Mouse (Mus musculus): ENCODE measurements at regions not wholly inside any gene's neighbourhood (a gene's known extent, or its start where the extent isn't known, plus 50 kb on each side); places are given as distances from the start of the nearest gene placed in this dataset.

DNA sequence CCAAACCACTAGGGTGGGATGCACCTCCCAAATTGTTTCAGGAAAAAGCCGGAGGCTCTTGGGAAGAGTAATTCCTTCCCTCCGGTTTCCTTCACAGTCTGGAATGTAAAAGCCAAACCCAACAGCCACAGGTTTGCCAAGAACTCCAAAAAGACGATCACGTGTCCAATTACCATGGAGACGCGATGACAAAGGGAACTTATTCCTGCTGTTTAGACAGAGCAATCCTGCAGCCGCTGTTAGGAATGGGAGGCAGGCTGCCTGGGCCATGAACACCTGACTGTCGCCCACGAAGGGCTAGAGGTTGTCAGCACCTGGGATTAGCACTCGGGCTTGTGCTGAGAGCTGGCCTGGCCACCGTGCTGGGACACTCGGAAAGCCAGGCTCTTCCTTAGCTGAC lies 175.8 kb downstream of the Shq1 start:
- Histone ChIP-seq H3K4me2 (no peak overlapping the region), H3K4me3 (no peak overlapping the region), H3K4me1 (replicated peaks) (no peaks in the 10 kb centered on the region), H3K36me3 (no peaks in the 10 kb centered on the region), H3K9me3 (replicated peaks) (no peaks in the 10 kb centered on the region), H3K27me3 (peaks cover 8% of the 10 kb centered on the region; the same call in 1 of the 2 replicates), H3K9ac (no peak overlapping the region), H3K27ac (no peak overlapping the region)
- no peak for ATAC-seq (replicated peaks; ENCODE audit: insufficient number of reproducible peaks, insufficient read depth, low FRiP score, low read depth)
- 52% methylated on average over 12 of the region's 12 CpGs for WGBS

DNA sequence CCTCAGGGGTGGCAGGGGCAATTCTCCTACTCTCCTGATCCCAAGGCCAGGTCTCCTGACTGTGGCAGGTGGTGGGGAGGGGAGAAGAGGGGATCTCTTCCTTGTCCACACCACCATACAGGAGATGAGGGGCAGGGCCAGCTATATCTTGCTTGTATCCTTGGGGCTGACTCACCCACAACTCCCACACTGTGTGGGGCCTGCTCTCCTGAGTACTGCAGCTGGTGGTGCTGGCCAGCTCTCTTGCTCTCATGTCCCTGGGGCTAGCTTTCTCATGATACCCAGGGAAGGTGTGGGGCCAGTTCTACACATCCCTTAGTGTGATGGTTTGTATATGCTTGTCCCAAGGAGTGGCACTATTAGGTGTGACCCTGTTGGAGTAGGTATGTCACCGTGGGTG lies 177.4 kb downstream of the Shq1 start:
- no peak for ATAC-seq (replicated peaks; ENCODE audit: insufficient number of reproducible peaks, insufficient read depth, low FRiP score, low read depth)
- H3K9me3 ChIP-seq (replicated peaks), result no peaks in the 10 kb centered on the region
- 69% methylated on average over 1 of the region's 1 CpGs for WGBS
- H3K36me3 ChIP-seq, result no peaks in the 10 kb centered on the region
- no peaks in the 10 kb centered on the region for H3K4me1 ChIP-seq (replicated peaks)
- H3K27ac ChIP-seq, result no peak overlapping the region
- H3K4me2 ChIP-seq, result no peak overlapping the region
- H3K4me3 ChIP-seq, result no peak overlapping the region
- H3K9ac ChIP-seq, result no peak overlapping the region
- peaks cover 12% of the 10 kb centered on the region; the same call in 1 of the 2 replicates for H3K27me3 ChIP-seq

DNA sequence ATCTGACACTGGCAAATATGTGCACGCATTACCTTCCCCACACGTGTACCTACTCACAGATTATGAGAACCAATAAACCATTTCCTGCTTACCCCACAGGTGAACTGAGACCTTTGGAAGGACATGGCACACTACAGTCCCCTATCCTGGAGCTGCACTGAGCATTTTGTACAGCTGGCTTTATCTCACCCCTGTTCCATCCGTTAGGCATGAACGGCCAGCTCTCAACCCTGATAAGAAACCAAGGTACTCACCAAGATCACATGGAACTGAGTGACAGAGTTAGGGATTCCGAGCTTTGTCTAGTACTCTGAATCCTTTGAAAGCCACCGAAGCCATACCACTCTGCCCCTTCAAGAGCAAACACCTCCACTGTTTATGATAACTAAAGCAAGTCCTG lies 179.1 kb downstream of the Shq1 start:
- ATAC-seq (replicated peaks; ENCODE audit: insufficient number of reproducible peaks, insufficient read depth, low FRiP score, low read depth), result no peak
- WGBS, result 62% methylated on average over 6 of the region's 6 CpGs
- Histone ChIP-seq H3K4me2 (no peak overlapping the region), H3K4me3 (no peak overlapping the region), H3K36me3 (no peaks in the 10 kb centered on the region), H3K27ac (no peak overlapping the region), H3K27me3 (0 out of 2 replicates have a peak, but pooled peaks cover 6% of the 10 kb centered on the region), H3K4me1 (replicated peaks) (no peaks in the 10 kb centered on the region), H3K9ac (no peak overlapping the region), H3K9me3 (replicated peaks) (no peaks in the 10 kb centered on the region)

DNA sequence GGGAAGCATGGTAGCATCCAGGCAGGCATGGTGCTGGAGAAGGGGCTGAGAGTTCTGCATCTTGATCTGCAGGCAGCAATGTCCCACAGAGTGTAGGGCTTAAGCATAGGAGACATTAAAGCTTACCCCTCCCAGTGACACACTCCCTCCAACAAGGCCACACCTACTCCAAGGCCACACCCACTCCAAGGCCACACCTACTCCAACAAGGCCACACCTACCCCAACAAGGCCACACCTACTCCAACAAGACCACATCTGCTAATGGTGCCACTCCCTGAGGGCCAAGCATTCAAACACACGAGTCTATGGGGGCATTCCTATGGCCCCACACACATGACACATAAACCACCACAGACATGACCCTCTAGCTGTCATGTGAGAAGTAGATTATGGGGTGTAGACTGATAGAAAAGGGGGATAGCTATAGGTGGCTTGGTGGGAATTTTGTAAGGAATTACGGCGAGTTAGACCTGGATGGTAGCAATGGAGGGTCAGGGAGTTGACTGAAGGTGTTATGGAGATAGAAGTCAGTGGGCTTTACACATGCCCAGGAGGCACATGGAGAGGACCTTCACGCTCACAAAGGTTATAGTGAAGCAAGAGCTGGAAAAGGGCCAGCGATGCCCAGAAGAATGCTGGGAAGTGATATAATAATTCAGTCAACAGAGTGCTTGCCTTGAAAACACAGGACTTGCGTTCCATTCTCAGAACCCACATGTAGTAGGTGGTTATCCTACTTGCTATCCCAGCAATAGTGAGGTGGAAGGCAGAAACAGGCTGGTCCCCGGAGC lies 179.8 kb downstream of the Shq1 start:
- Histone ChIP-seq H3K4me1 (replicated peaks) (no peaks in the 10 kb centered on the region), H3K9ac (no peak overlapping the region), H3K4me2 (no peak overlapping the region), H3K27me3 (peaks cover 6% of the 10 kb centered on the region; the same call in 1 of the 2 replicates), H3K36me3 (no peaks in the 10 kb centered on the region), H3K9me3 (replicated peaks) (no peaks in the 10 kb centered on the region), H3K27ac (no peak overlapping the region), H3K4me3 (no peak overlapping the region)
- 85% methylated on average over 7 of the region's 7 CpGs for WGBS
- ATAC-seq (replicated peaks; ENCODE audit: insufficient number of reproducible peaks, insufficient read depth, low FRiP score, low read depth), result no peak

DNA sequence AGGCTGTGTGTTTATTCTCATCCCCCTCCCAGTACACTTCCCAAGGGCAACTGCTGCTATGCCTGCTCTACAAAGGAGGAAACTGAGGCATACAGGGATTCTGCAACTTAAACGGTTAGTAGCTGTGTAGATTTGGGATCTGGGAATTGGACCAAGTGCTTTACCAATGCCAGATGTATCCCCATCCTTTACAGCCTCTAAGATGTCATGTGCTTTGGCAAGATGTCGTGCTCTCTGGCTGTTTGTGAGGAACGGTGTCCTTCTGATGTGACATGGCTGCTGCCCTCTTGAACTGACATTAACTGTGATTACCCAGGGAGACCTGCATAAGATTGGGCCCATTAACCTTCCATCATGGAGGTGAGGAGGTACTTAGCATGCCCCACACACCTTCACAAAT lies 187.1 kb downstream of the Shq1 start:
- Histone ChIP-seq H3K9me3 (replicated peaks) (0 out of 2 replicates have a peak, but pooled peaks cover 6% of the 10 kb centered on the region), H3K36me3 (no peaks in the 10 kb centered on the region), H3K27me3 (peaks cover 13% of the 10 kb centered on the region), H3K27ac (no peak overlapping the region), H3K9ac (no peak overlapping the region), H3K4me2 (peak overlapping the region; percentile 55), H3K4me1 (replicated peaks) (peaks cover 36% of the 10 kb centered on the region), H3K4me3 (no peak overlapping the region; the same call in 1 of the 2 replicates)
- WGBS, result 53% methylated on average over 3 of the region's 3 CpGs
- ATAC-seq (replicated peaks; ENCODE audit: insufficient number of reproducible peaks, insufficient read depth, low FRiP score, low read depth), result no peak

DNA sequence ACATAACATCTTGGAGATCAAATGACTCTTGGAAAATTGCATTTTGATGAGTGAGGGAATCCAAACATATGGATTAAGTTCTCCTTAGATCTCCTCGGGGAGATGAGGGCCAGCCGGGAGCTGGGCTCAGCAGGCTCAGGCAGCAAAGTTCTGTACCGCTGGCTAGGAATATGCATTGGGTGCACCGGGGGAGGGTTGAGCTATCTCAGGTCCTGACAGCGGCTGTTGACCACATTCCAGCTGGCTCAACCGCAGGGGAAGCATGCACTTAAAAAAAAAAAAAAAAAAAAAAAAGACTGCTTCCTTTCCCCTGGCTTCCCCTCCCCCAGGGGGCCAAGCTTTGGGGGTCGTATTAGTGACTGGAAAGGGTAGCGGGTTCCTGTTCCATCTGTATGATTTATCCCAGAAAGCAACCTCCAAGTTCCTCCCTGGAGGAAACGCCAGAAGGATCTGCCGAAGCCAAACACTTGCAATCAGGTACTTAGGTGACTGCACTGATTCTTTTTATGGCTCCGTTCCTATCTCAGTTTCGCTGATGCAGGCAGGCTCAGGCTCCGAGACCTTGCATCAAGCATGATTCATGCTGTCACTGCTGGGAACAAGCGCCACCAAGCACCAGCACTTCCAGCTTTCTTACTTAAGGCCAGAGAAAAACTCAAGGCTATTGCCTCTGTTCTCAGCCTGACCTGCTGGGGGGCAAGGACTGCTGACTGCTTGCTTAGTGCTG lies 187.7 kb downstream of the Shq1 start:
- no peak for ATAC-seq (replicated peaks; ENCODE audit: insufficient number of reproducible peaks, insufficient read depth, low FRiP score, low read depth)
- 0 out of 2 replicates have a peak, but pooled peaks cover 6% of the 10 kb centered on the region for H3K9me3 ChIP-seq (replicated peaks)
- WGBS, result 2% methylated on average over 14 of the region's 14 CpGs
- H3K4me1 ChIP-seq (replicated peaks), result peaks cover 36% of the 10 kb centered on the region
- peak overlapping the region; percentile 28 for H3K4me3 ChIP-seq
- H3K9ac ChIP-seq, result no peak overlapping the region
- H3K36me3 ChIP-seq, result no peaks in the 10 kb centered on the region
- H3K27me3 ChIP-seq, result peaks cover 14% of the 10 kb centered on the region
- H3K27ac ChIP-seq, result no peak overlapping the region
- H3K4me2 ChIP-seq, result peak overlapping the region; percentile 55

DNA sequence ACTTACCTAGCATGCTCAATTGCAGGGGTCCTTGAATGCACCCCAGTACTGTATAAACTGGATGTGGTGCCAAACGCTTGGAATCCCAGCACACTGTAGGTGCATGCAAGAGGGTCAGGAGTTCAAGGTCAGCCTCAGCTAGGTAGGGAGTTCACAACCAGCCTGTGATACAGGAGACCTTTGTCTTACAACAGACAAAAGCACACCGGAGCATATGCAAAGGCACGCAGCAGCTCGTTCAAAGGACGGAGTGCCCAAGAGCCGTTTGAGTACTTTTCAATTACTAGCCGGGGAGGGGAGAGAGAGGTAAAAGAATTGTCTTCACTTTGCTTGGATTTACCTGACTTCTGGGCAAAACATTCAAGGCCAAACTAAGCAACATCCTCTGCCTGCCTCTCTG lies 188.4 kb downstream of the Shq1 start:
- Histone ChIP-seq H3K4me3 (no peak overlapping the region), H3K9ac (no peak overlapping the region), H3K27me3 (peaks cover 15% of the 10 kb centered on the region), H3K4me1 (replicated peaks) (peaks cover 36% of the 10 kb centered on the region), H3K4me2 (peak overlapping the region; percentile 55), H3K27ac (no peak overlapping the region), H3K36me3 (no peaks in the 10 kb centered on the region), H3K9me3 (replicated peaks) (0 out of 2 replicates have a peak, but pooled peaks cover 6% of the 10 kb centered on the region)
- WGBS, result 36% methylated on average over 7 of the region's 7 CpGs
- no peak for ATAC-seq (replicated peaks; ENCODE audit: insufficient number of reproducible peaks, insufficient read depth, low FRiP score, low read depth)

DNA sequence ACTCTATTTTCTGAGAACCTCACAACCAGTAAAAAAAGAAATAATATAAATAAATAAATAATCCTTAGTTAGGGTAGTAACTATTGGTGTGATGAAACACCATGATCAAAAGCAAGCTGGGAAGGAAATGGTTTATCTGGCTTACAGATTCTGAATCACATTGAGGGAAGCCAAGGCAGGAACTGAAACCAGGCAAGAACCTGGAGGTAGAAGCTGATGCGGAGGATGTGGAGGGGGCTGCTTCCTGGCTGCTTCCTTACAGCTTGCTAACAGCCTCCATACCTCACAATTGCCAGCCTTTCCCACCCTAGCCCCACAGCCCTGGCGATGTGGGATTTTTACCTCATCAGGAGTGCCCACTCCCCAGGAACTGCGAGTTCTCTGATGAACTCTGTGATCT lies 190.4 kb downstream of the Shq1 start:
- Histone ChIP-seq H3K9ac (no peak overlapping the region), H3K27ac (0 out of 2 replicates have a peak overlapping the region, but pooled peaks have one; percentile 1), H3K4me1 (replicated peaks) (peaks cover 36% of the 10 kb centered on the region), H3K4me2 (no peak overlapping the region), H3K36me3 (no peaks in the 10 kb centered on the region), H3K4me3 (no peak overlapping the region), H3K27me3 (peaks cover 18% of the 10 kb centered on the region; the same call in 1 of the 2 replicates), H3K9me3 (replicated peaks) (0 out of 2 replicates have a peak, but pooled peaks cover 6% of the 10 kb centered on the region)
- ATAC-seq (replicated peaks; ENCODE audit: insufficient number of reproducible peaks, insufficient read depth, low FRiP score, low read depth), result no peak
- 75% methylated on average over 3 of the region's 3 CpGs for WGBS

DNA sequence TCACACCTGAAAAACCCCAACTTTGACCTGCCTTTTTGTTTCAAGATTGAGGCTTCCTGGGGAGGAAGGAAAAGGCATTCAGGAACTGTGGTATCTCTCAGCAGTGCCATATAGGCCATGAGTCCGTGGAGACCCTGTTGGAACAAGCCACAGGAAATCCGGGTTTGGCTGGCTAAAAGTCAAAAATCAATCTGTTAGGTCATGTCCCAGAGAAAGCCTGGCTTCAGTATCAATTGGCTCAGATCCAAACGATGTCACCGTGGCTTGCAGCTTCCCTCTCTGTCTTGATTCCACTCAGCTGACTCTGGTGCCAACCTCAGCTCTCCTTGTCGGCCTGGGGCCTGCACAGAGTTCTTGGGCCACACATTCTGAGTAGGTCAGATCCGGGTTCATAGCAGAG lies 191.1 kb downstream of the Shq1 start:
- H3K36me3 ChIP-seq, result no peaks in the 10 kb centered on the region
- ATAC-seq (replicated peaks; ENCODE audit: insufficient number of reproducible peaks, insufficient read depth, low FRiP score, low read depth), result 0 out of 2 replicates have a peak, but pooled peaks have one; percentile 21
- WGBS, result 23% methylated on average over 6 of the region's 6 CpGs

DNA sequence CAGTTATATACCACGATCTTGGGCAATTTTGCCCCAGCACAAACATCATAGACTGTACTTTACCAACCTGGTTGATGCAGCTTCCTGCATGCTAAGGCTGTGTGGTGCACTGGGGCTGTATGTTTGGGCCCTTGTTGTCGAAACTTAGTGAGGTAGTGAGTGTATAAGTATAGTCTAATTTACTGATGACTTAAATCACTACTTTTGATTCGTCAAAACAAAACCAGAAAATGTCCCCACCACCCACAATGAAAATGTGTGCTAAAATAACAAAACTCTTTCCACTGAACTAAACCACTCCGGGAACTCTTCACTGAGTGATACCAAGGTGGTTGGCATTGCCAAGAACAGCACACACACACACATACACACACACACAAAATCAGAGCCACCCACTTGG lies 191.5 kb downstream of the Shq1 start:
- 72% methylated on average over 4 of the region's 4 CpGs for WGBS
- H3K27ac ChIP-seq, result no peak overlapping the region
- H3K4me2 ChIP-seq, result no peak overlapping the region
- peaks cover 36% of the 10 kb centered on the region for H3K4me1 ChIP-seq (replicated peaks)
- H3K9me3 ChIP-seq (replicated peaks), result no peaks in the 10 kb centered on the region
- no peak overlapping the region for H3K9ac ChIP-seq
- H3K36me3 ChIP-seq, result no peaks in the 10 kb centered on the region
- ATAC-seq (replicated peaks; ENCODE audit: insufficient number of reproducible peaks, insufficient read depth, low FRiP score, low read depth), result no peak
- no peak overlapping the region for H3K4me3 ChIP-seq
- H3K27me3 ChIP-seq, result peaks cover 18% of the 10 kb centered on the region; the same call in 1 of the 2 replicates

More for the DNA sequence above, 191.1 kb downstream of the Shq1 start:
- no peak overlapping the region for H3K9ac ChIP-seq
- H3K9me3 ChIP-seq (replicated peaks), result 0 out of 2 replicates have a peak, but pooled peaks cover under 1% of the 10 kb centered on the region
- H3K27me3 ChIP-seq, result peaks cover 18% of the 10 kb centered on the region; the same call in 1 of the 2 replicates
- H3K4me2 ChIP-seq, result no peak overlapping the region
- H3K27ac ChIP-seq, result 0 out of 2 replicates have a peak overlapping the region, but pooled peaks have one; percentile 1
- H3K4me1 ChIP-seq (replicated peaks), result peaks cover 36% of the 10 kb centered on the region
- no peak overlapping the region for H3K4me3 ChIP-seq

DNA sequence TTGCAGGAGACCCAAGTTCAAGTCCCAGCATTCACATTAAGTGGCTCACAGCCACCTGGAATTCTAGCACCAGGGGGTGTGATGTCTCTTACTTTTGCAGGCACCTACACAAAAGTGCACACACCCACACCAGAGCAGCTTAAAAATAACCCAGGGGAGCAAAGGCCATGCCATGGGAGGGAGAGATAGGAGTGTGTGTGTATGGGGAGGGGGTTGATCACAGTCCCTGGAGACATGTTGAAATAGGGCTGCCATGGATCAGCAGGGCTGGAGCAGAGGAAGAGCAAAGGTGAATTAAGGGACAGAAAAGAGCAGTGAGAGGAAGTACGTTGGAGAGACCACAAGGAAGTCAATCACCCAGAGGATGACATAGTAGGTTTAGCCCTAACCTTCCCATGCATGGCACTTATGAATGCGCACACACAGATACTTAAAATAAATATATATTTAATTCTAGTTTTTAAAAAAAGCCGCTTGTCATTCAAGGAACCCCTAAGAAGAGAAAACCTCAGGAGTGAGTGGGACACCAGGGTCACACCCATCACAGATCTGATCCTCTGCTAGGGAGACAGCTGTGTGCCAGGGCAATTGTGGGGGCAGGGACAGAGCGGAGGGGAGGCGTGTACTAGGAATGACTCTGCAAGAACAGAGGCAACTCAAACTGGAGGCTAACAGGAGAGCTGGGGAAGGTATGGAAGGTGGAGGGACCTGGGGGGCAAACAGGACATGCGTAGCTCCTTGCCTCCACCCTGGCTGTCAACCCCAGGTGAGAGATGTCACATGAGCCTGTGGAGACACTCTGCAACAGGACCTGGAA lies 189.5 kb upstream of the Rybp start:
- no peak for ATAC-seq (replicated peaks; ENCODE audit: insufficient number of reproducible peaks, insufficient read depth, low FRiP score, low read depth)

More for the DNA sequence above, 189.5 kb upstream of the Rybp start:
- Histone ChIP-seq H3K4me1 (replicated peaks) (peaks cover 13% of the 10 kb centered on the region), H3K36me3 (no peaks in the 10 kb centered on the region), H3K27me3 (peaks cover 9% of the 10 kb centered on the region; the same call in 1 of the 2 replicates), H3K9ac (no peak overlapping the region), H3K9me3 (replicated peaks) (no peaks in the 10 kb centered on the region), H3K4me3 (no peak overlapping the region), H3K27ac (no peak overlapping the region), H3K4me2 (no peak overlapping the region)
- 77% methylated on average over 6 of the region's 6 CpGs for WGBS
